Mouse (Mus musculus) stomach, postnatal 0 days (tissue): ENCODE data around the gene Trmt112. TPM values are rescaled to one million over a fixed set of nuclear protein-coding genes. Genes with fewer than 3 reads are reported as not detected.
"Not testable (repeated sequence)": the region's sequence is repeated elsewhere in the genome, so short reads cannot be mapped to it uniquely, and the experiment has no call there.

ENCODE experiments used
- ATAC-seq: fragments of 200-750 bp; cut with Nextera tagmentation; 2 replicates; pipeline ENCODE4 v1.8.0; 2017; ENCODE audit not compliant: low FRiP score, low TSS enrichment
- DNase-seq: peaks from one replicate; pipeline ENCODE4 v3.0.0-alpha.2; 2016; ENCODE audit warnings: low spot score
- H3K27ac ChIP-seq: fragments of 300-500 bp; sonication (generic); replicated peaks from 2 replicates; pipeline ENCODE4 v1.5.1; 2014; ENCODE audit warnings: mild to moderate bottlenecking, control low read depth
- H3K27me3 ChIP-seq: fragments of 300-500 bp; sonication (generic); 2 replicates; pipeline ENCODE4 v1.6.1; 2014; ENCODE audit warnings: low read length; ENCODE audit not compliant: control insufficient read depth, insufficient read depth
- H3K36me3 ChIP-seq: fragments of 300-500 bp; sonication (generic); 2 replicates; pipeline ENCODE4 v1.6.1; 2014; ENCODE audit warnings: low read length, mixed read lengths; ENCODE audit not compliant: control insufficient read depth, insufficient read depth
- H3K4me1 ChIP-seq: fragments of 300-500 bp; sonication (generic); replicated peaks from 2 replicates; pipeline ENCODE4 v1.6.1; 2014; ENCODE audit warnings: antibody characterized with exemption; ENCODE audit not compliant: control insufficient read depth, insufficient read depth
- H3K4me2 ChIP-seq: fragments of 300-500 bp; sonication (generic); replicated peaks from 2 replicates; pipeline ENCODE4 v1.6.1; 2014; ENCODE audit warnings: low read depth, mild to moderate bottlenecking, control low read depth, moderate library complexity
- H3K4me3 ChIP-seq: fragments of 300-500 bp; sonication (generic); 2 replicates; pipeline ENCODE4 v1.5.1; 2014; ENCODE audit warnings: low read depth, low read length, control low read depth
- H3K9ac ChIP-seq: fragments of 300-500 bp; sonication (generic); 2 replicates; pipeline ENCODE4 v1.6.1; 2014; ENCODE audit warnings: mild to moderate bottlenecking, low read length, control low read depth, mixed read lengths
- H3K9me3 ChIP-seq: fragments of 300-500 bp; sonication (generic); 2 replicates; pipeline ENCODE4 v1.6.1; 2016; ENCODE audit warnings: low read length; ENCODE audit not compliant: control insufficient read depth
- CTCF ChIP-seq: IDR thresholded peaks from 2 replicates; pipeline ENCODE4 v1.5.1; 2016; ENCODE audit warnings: antibody characterized with exemption, low read depth, mild to moderate bottlenecking, moderate library complexity
- EP300 ChIP-seq: optimal IDR thresholded peaks from 2 replicates; pipeline ENCODE3; 2016; ENCODE audit warnings: antibody characterized with exemption
- WGBS: fragments of 180-500 bp; shearing (Covaris S2); extraction: QIAGEN DNeasy Blood & Tissue Kit; methylation state at CpG from one replicate; pipeline ENCODE4 v1.1.7; 2014; 5-methylcytosine and 5-hydroxymethylcytosine counted together
- polyA plus RNA-seq: library from polyadenylated mRNA; unstranded; fragments of >200 nt; fragmentation: Nextera tagmentation; extraction: Ambion mirVana; gene quantifications from 2 replicates; pipeline ENCODE4 v1.2.1, GENCODE M21; 2015

Gene Trmt112
- polyA plus RNA-seq, 1 experiment from 2014 or later = 85.9 TPM

GRCm38 (mm10) chr19:6905498-6906159, 3.9 kb upstream of the Trmt112 start:
- ATAC-seq = no peak
- Histone ChIP-seq H3K36me3 (peaks cover 7% of the 10 kb centered on the region; the same call in 1 of the 2 replicates), H3K9me3 (no peaks in the 10 kb centered on the region), H3K27ac (no peak overlapping the region), H3K4me1 (peaks cover 4% of the 10 kb centered on the region; the same call in 1 of the 2 replicates), H3K9ac (no peak overlapping the region), H3K4me2 (no peak overlapping the region), H3K4me3 (no peak overlapping the region), H3K27me3 (no peaks in the 10 kb centered on the region)
- TF ChIP-seq CTCF (no peak), EP300 (no peak)
- 87% methylated on average over 11 of the region's 11 CpGs for WGBS
- no peak for DNase-seq

GRCm38 (mm10) chr19:6906199-6906598, 3.3 kb upstream of the Trmt112 start:
- WGBS = 75% methylated on average over 3 of the region's 3 CpGs
- Histone ChIP-seq H3K27me3 (no peaks in the 10 kb centered on the region), H3K4me1 (peaks cover 4% of the 10 kb centered on the region; the same call in 1 of the 2 replicates), H3K4me3 (no peak overlapping the region), H3K36me3 (peaks cover 9% of the 10 kb centered on the region; the same call in 1 of the 2 replicates), H3K9ac (no peak overlapping the region), H3K27ac (no peak overlapping the region), H3K4me2 (no peak overlapping the region), H3K9me3 (no peaks in the 10 kb centered on the region)
- ATAC-seq = no peak
- TF ChIP-seq EP300 (no peak), CTCF (no peak)
- no peak for DNase-seq

- peaks cover 11% of the 10 kb centered on the region; the same call in 1 of the 2 replicates for H3K36me3 ChIP-seq
- TF ChIP-seq EP300 = no peak
- TF ChIP-seq CTCF = no peak
- H3K4me1 ChIP-seq = peaks cover 4% of the 10 kb centered on the region; the same call in 1 of the 2 replicates
- no peak overlapping the region for H3K4me2 ChIP-seq
- 93% methylated on average over 8 of the region's 8 CpGs for WGBS
- DNase-seq (peak; percentile 15), ATAC-seq (no peak)
- H3K9ac ChIP-seq = no peak overlapping the region
- no peaks in the 10 kb centered on the region for H3K9me3 ChIP-seq
- H3K27me3 ChIP-seq = no peaks in the 10 kb centered on the region
- no peak overlapping the region for H3K4me3 ChIP-seq
- H3K27ac ChIP-seq = no peak overlapping the region
Observed at GRCm38 (mm10) chr19:6907094-6907493, 2.4 kb upstream of the Trmt112 start.

- Histone ChIP-seq H3K4me1 (peaks cover 4% of the 10 kb centered on the region; the same call in 1 of the 2 replicates), H3K36me3 (peaks cover 20% of the 10 kb centered on the region), H3K27me3 (no peaks in the 10 kb centered on the region), H3K9me3 (no peaks in the 10 kb centered on the region), H3K27ac (peak overlapping the region; percentile 45; the same call in 1 of the 2 replicates), H3K9ac (peak overlapping the region; percentile 41), H3K4me3 (peak overlapping the region; percentile 57), H3K4me2 (peak overlapping the region; percentile 63)
- ATAC-seq = no peak
- DNase-seq = peak; percentile 18
- 64% methylated on average over 7 of the region's 7 CpGs for WGBS
- TF ChIP-seq EP300 (no peak), CTCF (peak; percentile 28; the same call in 1 of the 2 replicates)
Observed at GRCm38 (mm10) chr19:6907811-6908540, 1.5 kb upstream of the Trmt112 start.

- ATAC-seq = no peak
- H3K9me3 ChIP-seq = no peaks in the 10 kb centered on the region
- H3K4me3 ChIP-seq = peak overlapping the region; percentile 57
- peak overlapping the region; percentile 64 for H3K9ac ChIP-seq
- TF ChIP-seq EP300 (peak; percentile 26), CTCF (no peak)
- DNase-seq = no peak
- WGBS = 5% methylated on average over 11 of the region's 11 CpGs
- peaks cover 4% of the 10 kb centered on the region; the same call in 1 of the 2 replicates for H3K4me1 ChIP-seq
- peak overlapping the region; percentile 63 for H3K4me2 ChIP-seq
- peaks cover 22% of the 10 kb centered on the region for H3K36me3 ChIP-seq
- peak overlapping the region; percentile 98 for H3K27ac ChIP-seq
- H3K27me3 ChIP-seq = no peaks in the 10 kb centered on the region
Observed at GRCm38 (mm10) chr19:6909021-6909420, 477 bp upstream of the Trmt112 start.

GRCm38 (mm10) chr19:6910306-6910705, 808 bp downstream of the Trmt112 start:
- peak; percentile 8; the same call in 1 of the 2 replicates for ATAC-seq
- not testable (repeated sequence) for DNase-seq, H3K27me3 ChIP-seq, H3K9me3 ChIP-seq, H3K4me1 ChIP-seq
- H3K9ac ChIP-seq = peak overlapping the region; percentile 64
- peak overlapping the region; percentile 63 for H3K4me2 ChIP-seq
- peak overlapping the region; percentile 57 for H3K4me3 ChIP-seq
- 1% methylated on average over 25 of the region's 30 CpGs for WGBS
- H3K36me3 ChIP-seq = peaks cover 22% of the 10 kb centered on the region
- H3K27ac ChIP-seq = peak overlapping the region; percentile 98
